Mouse (Mus musculus) limb, embryonic 14.5 days (tissue): ENCODE measurements around the gene Med29. TPM values are rescaled to one million over a fixed set of nuclear protein-coding genes. Genes with fewer than 3 reads are reported as not detected.
A peak's percentile ranks its signal among the peaks of the same experiment; 100 is the strongest.

ENCODE experiments used
- ATAC-seq: fragments of 200-750 bp; cut with Nextera tagmentation; 2 replicates; pipeline ENCODE4 v1.8.0; 2017; ENCODE audit warnings: low read depth, moderate number of reproducible peaks, moderate TSS enrichment; ENCODE audit not compliant: low FRiP score
- DNase-seq: peaks from one replicate; pipeline ENCODE4 v3.0.0-alpha.2; 2015; ENCODE audit warnings: low spot score
- H3K27ac ChIP-seq: fragments of 300-500 bp; sonication (generic); replicated peaks from 2 replicates; pipeline ENCODE4 v1.5.1; 2014; ENCODE audit warnings: low read depth, mild to moderate bottlenecking, low read length, moderate library complexity, mixed read lengths
- H3K27me3 ChIP-seq: fragments of 300-500 bp; sonication (generic); 2 replicates; pipeline ENCODE4 v1.6.1; 2014; ENCODE audit warnings: low read length, mixed read lengths; ENCODE audit not compliant: control insufficient read depth, insufficient read depth
- H3K36me3 ChIP-seq: fragments of 300-500 bp; sonication (generic); 2 replicates; pipeline ENCODE4 v1.6.1; 2014; ENCODE audit warnings: mild to moderate bottlenecking, low read length, moderate library complexity, mixed read lengths; ENCODE audit not compliant: control insufficient read depth, insufficient read depth
- H3K4me1 ChIP-seq: fragments of 300-500 bp; sonication (generic); 2 replicates; pipeline ENCODE4 v1.6.1; 2014; ENCODE audit warnings: antibody characterized with exemption, low read length, mixed read lengths; ENCODE audit not compliant: control insufficient read depth, insufficient read depth
- H3K4me2 ChIP-seq: fragments of 300-500 bp; sonication (generic); replicated peaks from 2 replicates; pipeline ENCODE4 v1.6.1; 2014; ENCODE audit warnings: low read depth, mild to moderate bottlenecking, low read length, moderate library complexity; ENCODE audit not compliant: severe bottlenecking
- H3K4me3 ChIP-seq: fragments of 300-500 bp; sonication (generic); replicated peaks from 2 replicates; pipeline ENCODE4 v1.5.1; 2014; ENCODE audit warnings: low read length
- H3K9ac ChIP-seq: fragments of 300-500 bp; sonication (generic); 2 replicates; pipeline ENCODE4 v1.6.1; 2014; ENCODE audit warnings: mild to moderate bottlenecking, low read depth, low read length, moderate library complexity; ENCODE audit not compliant: severe bottlenecking
- H3K9me3 ChIP-seq: fragments of 300-500 bp; sonication (generic); 2 replicates; pipeline ENCODE4 v1.6.1; 2016; ENCODE audit warnings: low read length; ENCODE audit not compliant: control insufficient read depth
- POLR2A ChIP-seq: fragments of 200-500 bp; IDR thresholded peaks from 2 replicates; pipeline ENCODE4 v1.8.0; 2012; ENCODE audit warnings: inconsistent platforms, mild to moderate bottlenecking, moderate library complexity, borderline replicate concordance; ENCODE audit not compliant: insufficient read depth, insufficient read length; ENCODE audit errors: extremely low read depth
- WGBS: fragments of 180-500 bp; shearing (Covaris S2); extraction: QIAGEN DNeasy Blood & Tissue Kit; methylation state at CpG from one replicate; pipeline ENCODE4 v1.1.7; 2014; 5-methylcytosine and 5-hydroxymethylcytosine counted together
- polyA plus RNA-seq, 2 experiments: library from polyadenylated mRNA; depleted of rRNA in 1 of 2; stranded (reverse) in 1 of 2; unstranded in 1 of 2; fragments of >200 nt; fragmentation: Nextera tagmentation in 1 of 2; extraction: Ambion mirVana in 1 of 2; gene quantifications; 2 replicates each; pipeline versions ENCODE4 v1.2.1 to v1.2.3; 2012 to 2014

The Med29 gene
- polyA plus RNA-seq, 2 experiments = 47.5 to 49.9 TPM

GRCm38 (mm10) chr7:28410841-28411475, 18.4 kb upstream of the Med29 start:
- Histone ChIP-seq H3K9me3 (no peaks in the 10 kb centered on the region), H3K4me1 (no peaks in the 10 kb centered on the region), H3K9ac (no peak overlapping the region), H3K4me3 (no peak overlapping the region), H3K4me2 (no peak overlapping the region), H3K27ac (no peak overlapping the region), H3K36me3 (peaks cover 94% of the 10 kb centered on the region), H3K27me3 (no peaks in the 10 kb centered on the region)
- DNase-seq = no peak
- 84% methylated on average over 3 of the region's 3 CpGs for WGBS
- ATAC-seq = no peak
- TF ChIP-seq POLR2A = no peak

- H3K4me1 ChIP-seq = no peaks in the 10 kb centered on the region
- no peak for ATAC-seq
- H3K4me3 ChIP-seq = no peak overlapping the region
- WGBS = 75% methylated on average over 3 of the region's 3 CpGs
- H3K36me3 ChIP-seq = peaks cover 96% of the 10 kb centered on the region
- no peak for TF ChIP-seq POLR2A
- H3K9ac ChIP-seq = no peak overlapping the region
- DNase-seq = no peak
- H3K27ac ChIP-seq = no peak overlapping the region
- H3K27me3 ChIP-seq = no peaks in the 10 kb centered on the region
- no peaks in the 10 kb centered on the region for H3K9me3 ChIP-seq
- H3K4me2 ChIP-seq = no peak overlapping the region
These were observed 9.4 kb upstream of the Med29 start for GRCm38 (mm10) chr7:28401942-28402341.

GRCm38 (mm10) chr7:28401030-28401429, 8.5 kb upstream of the Med29 start:
- Histone ChIP-seq H3K9ac (no peak overlapping the region), H3K4me2 (no peak overlapping the region), H3K27me3 (no peaks in the 10 kb centered on the region), H3K36me3 (peaks cover 95% of the 10 kb centered on the region), H3K9me3 (no peaks in the 10 kb centered on the region), H3K27ac (no peak overlapping the region), H3K4me1 (no peaks in the 10 kb centered on the region), H3K4me3 (no peak overlapping the region)
- DNase-seq = no peak
- TF ChIP-seq POLR2A = no peak
- no peak for ATAC-seq
- 94% methylated on average over 1 of the region's 1 CpGs for WGBS

GRCm38 (mm10) chr7:28398696-28399340, 6.3 kb upstream of the Med29 start:
- DNase-seq = no peak

GRCm38 (mm10) chr7:28398000-28398399, 5.5 kb upstream of the Med29 start:
- WGBS = 67% methylated on average over 3 of the region's 3 CpGs
- ATAC-seq = no peak
- no peak overlapping the region for H3K4me3 ChIP-seq

More at GRCm38 (mm10) chr7:28398696-28399340, 6.3 kb upstream of the Med29 start:
- 83% methylated on average over 10 of the region's 10 CpGs for WGBS
- Histone ChIP-seq H3K36me3 (peaks cover 91% of the 10 kb centered on the region), H3K9ac (no peak overlapping the region), H3K27ac (no peak overlapping the region), H3K4me1 (no peaks in the 10 kb centered on the region; the same call in 1 of the 2 replicates), H3K4me2 (no peak overlapping the region), H3K4me3 (no peak overlapping the region), H3K27me3 (no peaks in the 10 kb centered on the region), H3K9me3 (no peaks in the 10 kb centered on the region)
- ATAC-seq = no peak
- TF ChIP-seq POLR2A = no peak

More at GRCm38 (mm10) chr7:28398000-28398399, 5.5 kb upstream of the Med29 start:
- Histone ChIP-seq H3K9ac (no peak overlapping the region), H3K27me3 (no peaks in the 10 kb centered on the region), H3K4me2 (no peak overlapping the region), H3K36me3 (peaks cover 82% of the 10 kb centered on the region), H3K27ac (no peak overlapping the region), H3K4me1 (peaks cover 4% of the 10 kb centered on the region), H3K9me3 (no peaks in the 10 kb centered on the region)
- peak; percentile 41 for DNase-seq
- no peak for TF ChIP-seq POLR2A
